Mouse (Mus musculus) B cell, adult 2 months (primary cell): ENCODE measurements around the gene Neurl1a.

Source experiments
- DNase-seq, 2 experiments: peaks; one replicate each; pipeline ENCODE4 v3.0.0; 2022

Neurl1a gene

DNA sequence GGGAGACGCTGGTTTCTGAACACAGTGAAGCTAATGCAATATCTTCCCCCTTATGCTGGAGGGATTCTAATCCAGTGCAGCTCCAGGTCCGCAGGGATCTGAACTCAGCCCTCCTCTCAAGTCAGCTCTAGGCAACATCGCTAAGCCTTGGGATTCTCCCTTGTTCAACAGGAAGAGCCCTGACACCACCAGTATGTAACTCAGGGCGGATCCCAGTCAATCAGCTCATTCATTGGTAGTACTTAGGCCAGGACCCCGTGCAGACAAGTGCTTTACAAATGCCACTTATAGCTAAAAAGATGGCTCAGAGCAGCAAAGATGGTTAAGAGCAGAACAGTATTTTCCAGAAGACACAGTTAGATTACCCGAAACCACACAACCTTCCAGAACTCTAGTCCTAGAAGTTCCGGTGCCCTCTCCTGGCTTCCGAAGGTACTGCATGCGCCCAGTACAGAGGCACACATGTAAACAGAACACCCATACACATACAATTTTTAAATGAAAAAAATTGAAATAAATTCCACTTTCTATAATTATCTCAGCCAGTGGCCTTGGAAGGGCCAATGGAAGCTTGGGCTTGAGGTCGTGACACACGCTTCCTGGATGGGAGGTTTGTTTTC is 9.7 kb upstream of the Neurl1a start:
- DNase-seq, result peak; percentile 90 to 92

- DNase-seq, result peak; percentile 22 to 42
These were observed 4.1 kb upstream of the Neurl1a start for GRCm38 (mm10) chr19:47174515-47174914.

DNA sequence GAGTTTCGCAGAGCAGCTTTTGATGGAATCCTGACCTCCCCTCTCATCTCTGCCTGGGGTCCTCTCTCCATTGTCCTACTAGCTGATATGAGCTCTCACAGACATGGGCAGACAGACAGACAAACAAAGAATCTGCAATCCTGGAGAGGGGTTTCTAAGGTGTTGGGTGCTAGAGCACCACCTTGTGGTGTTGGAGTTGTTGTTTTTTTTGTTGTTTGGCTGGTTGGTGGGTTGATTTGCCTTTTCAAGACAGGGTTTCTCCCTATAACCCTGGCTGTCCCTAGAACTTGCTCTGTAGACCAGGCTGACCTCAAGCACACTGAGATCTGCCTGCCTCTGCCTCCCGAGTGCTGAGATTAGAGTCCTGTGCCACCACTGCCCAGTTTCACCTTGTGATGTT is 3.1 kb upstream of the Neurl1a start:
- DNase-seq, result no peak

DNA sequence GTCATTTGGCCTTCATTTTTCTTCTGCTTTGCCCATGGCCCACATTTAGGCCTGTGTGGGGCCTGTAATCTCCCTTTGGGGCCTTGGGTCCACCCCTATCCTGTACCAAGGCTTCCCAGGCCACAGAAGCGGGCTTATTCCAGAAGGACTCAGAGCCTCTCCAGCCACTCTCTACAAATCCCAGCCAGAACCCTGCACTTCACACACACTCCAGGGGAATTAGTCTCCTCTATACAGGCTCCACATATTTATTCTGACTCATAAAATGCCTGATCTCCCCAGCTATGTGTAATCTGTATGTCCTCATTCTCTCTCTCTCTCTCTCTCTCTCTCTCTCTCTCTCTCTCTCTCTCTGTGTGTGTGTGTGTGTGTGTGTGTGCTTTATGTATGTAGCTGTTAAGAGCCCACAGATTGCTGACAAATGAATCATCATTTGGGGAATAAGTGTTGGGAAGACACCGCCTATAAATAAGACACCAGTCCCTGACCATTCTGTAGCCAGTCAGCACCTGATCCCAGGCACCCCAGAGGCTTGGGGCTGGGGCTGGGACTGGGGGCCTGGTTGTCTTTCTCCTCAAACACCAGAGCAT is 1.6 kb upstream of the Neurl1a start:
- DNase-seq, result no peak

DNA sequence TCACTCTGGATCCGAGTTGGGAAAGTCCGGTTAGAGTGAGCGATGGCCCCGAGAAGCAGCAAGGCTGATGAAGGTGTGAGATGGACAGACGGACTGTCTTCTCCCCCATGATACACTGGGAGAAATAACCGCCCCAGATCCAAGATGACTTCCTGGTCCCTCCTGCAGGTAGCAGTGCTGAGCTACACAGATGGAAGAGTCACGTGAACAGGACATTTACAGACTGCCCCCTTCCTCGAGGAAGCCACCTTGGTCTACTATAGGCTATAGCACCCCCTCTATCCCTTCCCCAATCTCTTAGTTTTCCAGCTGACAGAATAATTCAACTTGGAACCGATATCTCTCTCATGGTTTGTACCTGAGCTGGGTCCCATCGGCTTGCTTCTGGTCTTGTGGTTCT is 619 bp upstream of the Neurl1a start:
- peak in 1 of 2 experiments; percentile 8 for DNase-seq

DNA sequence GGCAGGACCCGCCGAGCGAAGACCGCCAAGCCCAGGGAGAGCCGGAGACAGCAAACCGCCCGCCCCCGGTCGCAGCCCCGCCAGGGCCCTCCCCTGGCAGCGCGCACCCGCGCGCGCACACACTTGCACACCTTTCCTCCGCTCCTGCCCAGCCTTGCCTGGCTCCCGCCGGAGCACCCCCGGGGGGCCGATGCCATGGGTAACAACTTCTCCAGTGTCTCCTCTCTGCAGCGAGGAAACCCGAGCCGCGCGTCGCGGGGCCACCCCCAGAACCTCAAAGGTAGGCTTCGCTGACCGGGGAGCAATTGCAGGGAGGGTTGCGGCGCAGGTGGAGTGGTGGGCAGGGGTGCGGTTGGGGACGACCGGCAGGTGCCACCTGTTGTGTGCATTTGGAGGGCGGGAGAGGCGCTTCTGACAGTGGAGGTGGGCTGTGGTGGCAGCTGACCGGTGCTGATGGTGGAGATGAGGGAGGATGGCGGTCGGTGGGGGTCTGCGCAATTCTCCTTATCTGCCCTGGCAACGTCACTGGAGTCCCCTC is 721 bp downstream of the Neurl1a start:
- DNase-seq, result peak; percentile 7 to 10

- no peak for DNase-seq
These were observed 1.4 kb downstream of the Neurl1a start for GRCm38 (mm10) chr19:47180011-47180410.

DNA sequence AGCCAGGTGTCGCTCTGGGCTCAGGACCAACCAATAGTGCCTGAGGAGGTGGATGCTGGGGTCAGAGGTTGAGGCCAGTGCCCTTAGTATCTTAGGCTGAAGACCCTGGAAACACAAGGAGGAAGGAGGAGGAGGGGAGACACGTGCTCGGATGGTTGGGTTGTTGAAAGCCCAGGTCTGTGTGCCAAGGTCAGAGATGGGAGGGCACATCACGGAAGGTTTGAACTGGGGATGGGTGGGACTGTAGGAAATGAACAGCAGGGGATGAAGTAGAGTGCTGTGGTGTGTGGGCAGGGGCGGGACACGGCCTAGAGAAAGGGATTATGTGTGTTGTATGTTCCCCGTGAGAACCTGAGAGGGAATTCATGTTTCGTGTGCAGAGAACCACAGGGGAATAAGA is 5.6 kb downstream of the Neurl1a start:
- DNase-seq, result no peak

GRCm38 (mm10) chr19:47184736-47185135 is 6.1 kb downstream of the Neurl1a start:
- DNase-seq, result no peak

GRCm38 (mm10) chr19:47186514-47187275 is 8.1 kb downstream of the Neurl1a start:
- DNase-seq, result no peak

DNA sequence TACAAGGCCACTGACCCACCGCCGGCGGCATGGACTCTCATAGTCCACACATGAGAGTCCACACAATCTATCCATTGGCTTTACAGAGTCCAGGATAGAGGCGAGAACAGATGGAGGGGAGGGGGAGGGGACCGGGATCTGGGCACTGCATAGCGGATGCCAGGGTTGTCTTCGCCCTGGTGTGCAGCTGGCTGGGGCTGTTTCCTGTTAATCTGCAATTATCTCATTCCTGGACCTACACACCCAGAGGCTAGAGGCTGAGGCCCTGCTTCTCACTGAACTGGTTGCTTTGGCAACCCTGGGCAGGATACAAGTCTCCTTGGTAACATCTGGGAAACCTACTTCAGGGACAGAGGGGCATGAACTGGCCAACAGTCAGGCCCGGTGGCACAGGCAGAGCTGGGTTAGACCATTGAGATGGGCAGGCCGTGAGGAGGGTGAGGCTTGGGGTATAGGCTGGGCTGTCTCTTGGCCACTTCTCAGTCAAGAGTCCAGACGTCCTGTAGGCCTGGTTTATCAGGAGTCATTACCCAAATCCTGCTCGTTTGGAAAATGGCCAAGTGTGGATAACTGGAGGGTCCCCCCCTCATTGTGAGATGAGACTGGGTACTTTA is 10.0 kb downstream of the Neurl1a start:
- no peak for DNase-seq

DNA sequence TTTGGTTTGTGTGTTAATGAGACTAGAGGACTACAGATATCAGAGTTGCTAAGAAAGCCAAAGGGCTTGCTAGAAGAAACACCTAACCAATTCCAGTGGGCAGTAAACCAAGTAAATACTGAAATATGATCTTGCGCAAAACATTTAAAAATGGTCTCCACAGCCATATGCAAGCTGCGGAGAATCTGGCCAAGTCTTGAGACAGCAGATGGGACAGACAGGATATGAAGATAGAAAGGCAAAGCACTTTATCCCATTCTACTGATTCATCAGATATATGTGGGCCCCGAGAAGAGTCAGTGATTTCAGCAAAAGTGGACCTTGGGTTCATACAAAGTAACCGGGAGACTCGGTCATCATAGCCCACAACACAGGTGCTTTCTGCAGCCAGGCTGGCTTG is 13.5 kb downstream of the Neurl1a start:
- no peak for DNase-seq

DNA sequence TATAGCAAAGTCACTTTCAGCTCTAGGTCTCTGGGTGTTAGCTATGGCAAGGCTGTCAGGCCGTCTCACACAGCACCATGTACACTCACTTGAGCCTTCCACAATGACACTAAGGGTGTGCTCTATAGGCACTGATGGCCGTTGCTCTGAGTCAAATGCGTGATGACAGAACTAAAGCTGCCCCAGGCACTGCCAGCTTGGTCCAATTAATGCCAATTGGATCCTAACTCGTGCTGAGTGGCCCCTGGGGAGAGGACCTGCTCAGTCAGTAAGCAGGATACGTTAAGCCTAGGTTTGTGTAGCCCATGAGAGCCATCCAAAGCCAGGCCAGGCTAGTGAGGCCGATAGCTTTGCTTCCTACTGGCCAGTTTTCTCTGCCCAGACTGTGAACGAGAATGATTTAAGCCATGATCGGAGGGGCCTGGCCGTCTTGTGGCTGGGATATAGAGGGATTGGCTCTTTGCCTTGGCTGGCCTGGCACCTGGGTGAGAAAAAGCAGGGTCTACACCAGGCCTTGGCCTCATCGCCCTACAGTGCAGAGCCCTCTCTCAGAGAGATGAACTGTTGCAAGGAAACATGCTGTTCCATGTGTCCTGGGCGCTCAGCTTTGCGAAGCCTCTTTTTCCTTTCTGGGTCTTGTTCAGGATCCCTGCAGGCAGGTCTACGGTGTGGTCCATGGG is 20.2 kb downstream of the Neurl1a start:
- no peak for DNase-seq

- DNase-seq, result no peak
These were observed 23.4 kb downstream of the Neurl1a start for GRCm38 (mm10) chr19:47201972-47202371.

- no peak for DNase-seq
These were observed 23.8 kb downstream of the Neurl1a start for GRCm38 (mm10) chr19:47202429-47202828.

DNA sequence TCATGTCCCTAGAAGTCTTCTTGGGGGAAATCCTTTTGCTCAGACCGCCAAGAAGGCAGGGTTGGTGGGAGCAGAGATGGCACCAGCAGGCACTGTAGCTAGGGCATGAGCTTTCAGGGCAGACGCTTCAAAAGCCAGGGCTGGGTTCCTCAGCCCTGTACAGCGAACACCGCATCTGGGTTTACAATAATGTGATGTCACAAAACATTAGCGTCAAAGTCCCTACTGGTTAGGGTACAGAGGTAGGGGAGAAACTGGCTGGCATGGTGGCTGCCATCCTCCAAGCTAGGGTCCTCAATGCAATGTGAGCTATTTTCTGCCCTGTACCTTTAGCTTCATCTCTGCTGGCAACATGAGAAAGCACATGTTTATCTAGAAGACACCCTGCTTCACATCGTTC is 24.4 kb downstream of the Neurl1a start:
- DNase-seq, result no peak

- no peak for DNase-seq
These were observed 26.0 kb downstream of the Neurl1a start for GRCm38 (mm10) chr19:47204653-47205052.

DNA sequence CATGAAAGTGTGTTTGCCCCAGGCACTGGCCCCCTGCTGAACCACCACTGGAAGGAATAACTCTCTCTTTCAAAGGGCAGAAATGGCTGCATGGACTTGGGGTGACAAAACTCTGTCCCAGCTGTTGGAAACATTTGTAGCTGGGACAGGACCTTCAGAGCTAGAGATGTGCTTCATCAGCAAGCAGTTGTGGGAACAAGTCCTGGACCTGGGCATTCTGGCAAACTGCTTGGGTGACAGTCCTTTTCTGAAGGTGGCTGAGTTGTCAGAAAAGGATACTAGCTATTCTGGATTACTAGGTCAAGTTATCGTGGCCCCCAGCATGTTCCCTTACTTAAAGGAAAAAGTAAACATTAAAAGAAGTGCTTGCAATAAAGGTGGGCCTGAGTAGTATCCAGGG is 27.5 kb downstream of the Neurl1a start:
- DNase-seq, result no peak

DNA sequence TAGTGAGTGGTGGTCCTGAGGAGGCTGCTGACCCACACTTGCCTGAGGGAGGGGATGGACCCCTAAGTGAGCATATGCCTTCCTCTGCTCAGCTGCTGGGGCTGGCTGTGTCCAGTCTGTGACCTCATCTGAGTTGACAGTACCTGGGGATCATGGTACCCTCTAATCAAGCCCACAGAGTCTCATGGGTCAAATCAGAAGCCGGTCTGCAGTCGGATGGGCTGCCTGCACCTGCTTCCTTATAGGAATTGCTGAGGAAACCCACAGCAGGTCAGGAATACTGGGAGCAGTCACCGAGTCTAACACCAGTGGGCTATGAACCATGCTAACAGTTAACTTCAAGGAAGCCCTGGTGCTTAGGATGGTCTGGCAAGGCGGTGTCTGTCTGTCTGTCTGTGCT is 31.8 kb downstream of the Neurl1a start:
- no peak for DNase-seq

GRCm38 (mm10) chr19:47211609-47212312 is 33.1 kb downstream of the Neurl1a start:
- no peak for DNase-seq

GRCm38 (mm10) chr19:47212401-47212800 is 33.8 kb downstream of the Neurl1a start:
- DNase-seq, result no peak

DNA sequence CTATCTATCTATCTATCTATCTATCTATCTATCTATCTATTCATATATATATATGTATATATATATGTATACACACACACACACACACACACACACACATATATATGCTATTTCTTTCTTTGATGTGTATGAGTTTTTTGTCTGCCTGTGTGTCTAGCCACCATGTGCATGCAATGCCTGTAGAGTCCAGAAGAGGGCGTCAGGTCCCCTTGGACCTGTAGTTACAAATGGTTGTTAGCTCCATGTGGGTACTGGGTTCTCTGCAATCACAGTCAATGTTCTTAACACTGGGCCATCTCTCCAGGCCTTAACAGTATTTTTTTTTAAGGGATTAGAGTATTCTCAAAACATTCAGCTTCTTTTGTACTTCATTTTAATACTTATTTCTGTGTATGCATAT is 34.9 kb downstream of the Neurl1a start:
- peak in 1 of 2 experiments; percentile 14 for DNase-seq
